In genomic region chr13:5845161-5845590, GRCm38 (mm10) we compare ENCODE assay signal across 7 mouse cellular contexts. TPM values are rescaled to one million over a fixed set of nuclear protein-coding genes. Genes with fewer than 3 reads are reported as not detected.
DNase-seq lines count a peak whose midpoint lies in the region; ATAC-seq and TF ChIP-seq lines count a peak whose summit lies in the region.

No protein-coding gene starts in this region.

- no peak overlapping the region for H3K9ac ChIP-seq in kidney, embryonic 14.5 days (ENCODE audit: low read depth, low read length)
- no peak overlapping the region for H3K9ac ChIP-seq in hindbrain, embryonic 13.5 days

- H3K27me3 ChIP-seq in kidney, embryonic 14.5 days (ENCODE audit: control insufficient read depth, insufficient read depth, low read length): no peaks in the 10 kb centered on the region
- no peaks in the 10 kb centered on the region for H3K27me3 ChIP-seq in hindbrain, embryonic 13.5 days

- no peaks in the 10 kb centered on the region for H3K79me2 ChIP-seq in macrophage (ENCODE audit: inconsistent target)

- no peaks in the 10 kb centered on the region for H3K4me1 ChIP-seq in kidney, embryonic 14.5 days (ENCODE audit: control insufficient read depth, insufficient read depth, low read length)
- H3K4me1 ChIP-seq in hindbrain, embryonic 13.5 days (replicated peaks): 0 out of 2 replicates have a peak, but pooled peaks cover 2% of the 10 kb centered on the region

- no peak overlapping the region; the same call in 1 of the 2 replicates for H3K4me2 ChIP-seq in kidney, embryonic 14.5 days (replicated peaks; ENCODE audit: low read depth, low read length)
- no peak overlapping the region for H3K4me2 ChIP-seq in hindbrain, embryonic 13.5 days

- no peaks in the 10 kb centered on the region for H3K36me3 ChIP-seq in kidney, embryonic 14.5 days (ENCODE audit: control insufficient read depth, insufficient read depth, low read length)
- no peaks in the 10 kb centered on the region for H3K36me3 ChIP-seq in macrophage (ENCODE audit: inconsistent target)
- H3K36me3 ChIP-seq in hindbrain, embryonic 13.5 days: no peaks in the 10 kb centered on the region

- no peaks in the 10 kb centered on the region for H3K9me3 ChIP-seq in kidney, embryonic 14.5 days (ENCODE audit: control insufficient read depth, low read length)
- H3K9me3 ChIP-seq in hindbrain, embryonic 13.5 days: no peaks in the 10 kb centered on the region

- WGBS in kidney, embryonic 14.5 days: 46% methylated on average over 10 of the region's 10 CpGs
- WGBS in macrophage (ENCODE audit: missing documents): 2% methylated on average over 10 of the region's 10 CpGs
- WGBS in hindbrain, embryonic 13.5 days: 60% methylated on average over 10 of the region's 10 CpGs

- DNase-seq in Muller cell, postnatal 12 days (ENCODE audit: inconsistent ontology term): peak; percentile 70
- peak; percentile 75 for DNase-seq in gastrocnemius, adult 2 months
- no peak for DNase-seq in frontal cortex, postnatal 14 days (ENCODE audit: low spot score in 2 of 2)

- H3K4me3 ChIP-seq in gastrocnemius, adult 2 months: peak overlapping the region; percentile 60
- no peak overlapping the region for H3K4me3 ChIP-seq in kidney, embryonic 14.5 days (ENCODE audit: low read length)
- peak overlapping the region; percentile 28; the same call in 1 of the 2 replicates for H3K4me3 ChIP-seq in macrophage (ENCODE audit: inconsistent target)
- H3K4me3 ChIP-seq in hindbrain, embryonic 13.5 days: no peak overlapping the region

- ATAC-seq in CD4-positive, CD25-positive, alpha-beta regulatory T cell, adult 4 months: peak; percentile 58
- peak; percentile 73 for ATAC-seq in kidney, embryonic 14.5 days (ENCODE audit: low FRiP score, low TSS enrichment)
- ATAC-seq in hindbrain, embryonic 13.5 days (ENCODE audit: low FRiP score): no peak

- intact Hi-C loops in gastrocnemius, adult 2 months (cut with DNase I): no loop called here

- peak overlapping the region; percentile 81 for H3K27ac ChIP-seq in gastrocnemius, adult 2 months
- H3K27ac ChIP-seq in kidney, embryonic 14.5 days (ENCODE audit: low read depth, low read length): peak overlapping the region; percentile 61; the same call in 1 of the 2 replicates
- peak overlapping the region; percentile 99 for H3K27ac ChIP-seq in macrophage
- no peak overlapping the region for H3K27ac ChIP-seq in hindbrain, embryonic 13.5 days

- TF ChIP-seq CTCF in gastrocnemius, adult 2 months (IDR thresholded peaks at IDR 0.05): no peak

RNA-seq across cellular contexts. Expression of gene Klf6, which starts 16.1 kb away (rescaled TPM):
- 100 to 1,000 TPM; 158 to 263 TPM for polyA plus RNA-seq in CD4-positive, CD25-positive, alpha-beta regulatory T cell, adult 4 months (2017; shearing (Covaris generic))
- 10 to 100 TPM; 23.9 to 34.5 TPM for total RNA-seq in gastrocnemius, adult 2 months (2021)
- 32.6 and 50.4 TPM in 2 replicates for polyA plus RNA-seq in kidney, embryonic 14.5 days (2014; fragmentation: Nextera tagmentation; extraction: Ambion mirVana)
- 1,000 to 10,000 TPM in 5 of 26 experiments, 100 to 1,000 TPM in 21; 214 to 1,575 (median 623) TPM for total RNA-seq in macrophage (2018; cell fraction: chromatin; rRNA removed)
- 1,000 to 10,000 TPM in 3 of 26 experiments, 100 to 1,000 TPM in 23; 179 to 1,130 (median 488) TPM for total RNA-seq in macrophage (2018; cell fraction: cytosol; rRNA removed)
- 1,000 to 10,000 TPM in 11 of 26 experiments, 100 to 1,000 TPM in 15; 236 to 1,693 (median 931) TPM for total RNA-seq in macrophage (2018; cell fraction: nucleus; rRNA removed)
- 120 to 182 TPM (median 126 TPM) in 3 replicates for polyA plus RNA-seq in macrophage (2018)
- polyA plus RNA-seq in hindbrain, embryonic 13.5 days (2015; fragmentation: Nextera tagmentation; extraction: Ambion mirVana): 70.1 and 78.1 TPM in 2 replicates

Comparison
In these comparisons a context has a peak if more than half of its experiments do, and no peak if none do; other contexts are left out.
1. DNase-seq: peak in Muller cell, postnatal 12 days (single experiment) and gastrocnemius, adult 2 months (single experiment); none in frontal cortex, postnatal 14 days (0 of 2).
2. H3K4me3 ChIP-seq: peak in gastrocnemius, adult 2 months (single experiment) and macrophage (single experiment); none in kidney, embryonic 14.5 days (single experiment) and hindbrain, embryonic 13.5 days (single experiment).